Mouse (Mus musculus) limb, embryonic 14.5 days (tissue): Measurements from ENCODE around the gene Gm49333. TPM values are rescaled to one million over a fixed set of nuclear protein-coding genes. Genes with fewer than 3 reads are reported as not detected.

Experiments
- ATAC-seq: fragments of 200-750 bp; cut with Nextera tagmentation; 2 replicates; pipeline ENCODE4 v1.8.0; 2017; ENCODE audit warnings: low read depth, moderate number of reproducible peaks, moderate TSS enrichment; ENCODE audit not compliant: low FRiP score
- DNase-seq: peaks from one replicate; pipeline ENCODE4 v3.0.0-alpha.2; 2015; ENCODE audit warnings: low spot score
- H3K27ac ChIP-seq: fragments of 300-500 bp; sonication (generic); replicated peaks from 2 replicates; pipeline ENCODE4 v1.5.1; 2014; ENCODE audit warnings: low read depth, mild to moderate bottlenecking, low read length, moderate library complexity, mixed read lengths
- H3K27me3 ChIP-seq: fragments of 300-500 bp; sonication (generic); 2 replicates; pipeline ENCODE4 v1.6.1; 2014; ENCODE audit warnings: low read length, mixed read lengths; ENCODE audit not compliant: control insufficient read depth, insufficient read depth
- H3K36me3 ChIP-seq: fragments of 300-500 bp; sonication (generic); 2 replicates; pipeline ENCODE4 v1.6.1; 2014; ENCODE audit warnings: mild to moderate bottlenecking, low read length, moderate library complexity, mixed read lengths; ENCODE audit not compliant: control insufficient read depth, insufficient read depth
- H3K4me1 ChIP-seq: fragments of 300-500 bp; sonication (generic); 2 replicates; pipeline ENCODE4 v1.6.1; 2014; ENCODE audit warnings: antibody characterized with exemption, low read length, mixed read lengths; ENCODE audit not compliant: control insufficient read depth, insufficient read depth
- H3K4me2 ChIP-seq: fragments of 300-500 bp; sonication (generic); replicated peaks from 2 replicates; pipeline ENCODE4 v1.6.1; 2014; ENCODE audit warnings: low read depth, mild to moderate bottlenecking, low read length, moderate library complexity; ENCODE audit not compliant: severe bottlenecking
- H3K4me3 ChIP-seq: fragments of 300-500 bp; sonication (generic); replicated peaks from 2 replicates; pipeline ENCODE4 v1.5.1; 2014; ENCODE audit warnings: low read length
- H3K9ac ChIP-seq: fragments of 300-500 bp; sonication (generic); 2 replicates; pipeline ENCODE4 v1.6.1; 2014; ENCODE audit warnings: mild to moderate bottlenecking, low read depth, low read length, moderate library complexity; ENCODE audit not compliant: severe bottlenecking
- H3K9me3 ChIP-seq: fragments of 300-500 bp; sonication (generic); 2 replicates; pipeline ENCODE4 v1.6.1; 2016; ENCODE audit warnings: low read length; ENCODE audit not compliant: control insufficient read depth
- POLR2A ChIP-seq: fragments of 200-500 bp; IDR thresholded peaks from 2 replicates; pipeline ENCODE4 v1.8.0; 2012; ENCODE audit warnings: inconsistent platforms, mild to moderate bottlenecking, moderate library complexity, borderline replicate concordance; ENCODE audit not compliant: insufficient read depth, insufficient read length; ENCODE audit errors: extremely low read depth
- WGBS: fragments of 180-500 bp; shearing (Covaris S2); extraction: QIAGEN DNeasy Blood & Tissue Kit; methylation state at CpG from one replicate; pipeline ENCODE4 v1.1.7; 2014; 5-methylcytosine and 5-hydroxymethylcytosine counted together
- polyA plus RNA-seq, 2 experiments: library from polyadenylated mRNA; depleted of rRNA in 1 of 2; stranded (reverse) in 1 of 2; unstranded in 1 of 2; fragments of >200 nt; fragmentation: Nextera tagmentation in 1 of 2; extraction: Ambion mirVana in 1 of 2; gene quantifications; 2 replicates each; pipeline versions ENCODE4 v1.2.1 to v1.2.3; 2012 to 2014

Gm49333 gene
- polyA plus RNA-seq, 2 experiments = not detected

- 7% methylated on average over 45 of the region's 54 CpGs for WGBS
- Histone ChIP-seq H3K4me3 (peak within 1 kb of the TSS; percentile 51), H3K9ac (peak within 1 kb of the TSS; percentile 65), H3K27ac (no peak within 1 kb of the TSS), H3K4me1 (no peaks in the 10 kb centered on the region), H3K9me3 (no peaks in the 10 kb centered on the region), H3K4me2 (peak within 1 kb of the TSS; percentile 87), H3K36me3 (no peaks in the 10 kb centered on the region), H3K27me3 (0 out of 2 replicates have a peak, but pooled peaks cover 4% of the 10 kb centered on the region)
- TF ChIP-seq POLR2A = no peak
- no peak for DNase-seq
- peak; percentile 57; the same call in 1 of the 2 replicates for ATAC-seq
These were observed 18.6 kb downstream of the Gm49333 start, which contains the start of gene Ece2 for GRCm38 (mm10) chr16:20629731-20630634. Gene Ece2 (plus strand): TSS chr16:20629828.

GRCm38 (mm10) chr16:20637410-20637809, 26.0 kb downstream of the Gm49333 start:
- Histone ChIP-seq H3K27me3 (no peaks in the 10 kb centered on the region), H3K27ac (no peak overlapping the region), H3K4me1 (no peaks in the 10 kb centered on the region), H3K36me3 (no peaks in the 10 kb centered on the region), H3K4me3 (no peak overlapping the region), H3K4me2 (no peak overlapping the region), H3K9me3 (no peaks in the 10 kb centered on the region), H3K9ac (no peak overlapping the region)
- no peak for DNase-seq
- TF ChIP-seq POLR2A = no peak
- no peak for ATAC-seq
- WGBS = 77% methylated on average over 8 of the region's 8 CpGs

DNA sequence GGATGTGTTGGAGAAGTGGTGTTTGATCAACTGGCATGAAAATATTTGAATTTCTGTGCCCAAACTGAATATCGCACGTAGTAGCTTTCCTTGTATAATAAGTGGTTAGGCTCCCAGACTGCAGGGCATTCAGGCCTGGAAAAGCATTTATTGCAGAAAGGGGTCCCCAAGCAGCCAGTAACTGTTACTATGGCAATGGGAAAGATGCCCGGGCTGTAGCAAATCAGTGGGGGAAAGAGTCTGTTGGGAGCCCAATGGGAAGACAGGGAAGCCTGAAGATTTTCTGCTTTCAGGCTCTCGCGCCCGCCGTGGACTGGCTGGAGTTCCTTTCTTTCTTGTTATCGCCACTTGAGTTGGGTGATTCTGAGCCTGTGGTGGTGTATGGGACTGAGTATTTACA, 27.0 kb downstream of the Gm49333 start:
- H3K9ac ChIP-seq = no peak overlapping the region
- H3K4me2 ChIP-seq = no peak overlapping the region
- H3K27me3 ChIP-seq = no peaks in the 10 kb centered on the region
- ATAC-seq (no peak), DNase-seq (no peak)
- H3K4me3 ChIP-seq = no peak overlapping the region
- H3K36me3 ChIP-seq = no peaks in the 10 kb centered on the region
- no peak for TF ChIP-seq POLR2A
- H3K27ac ChIP-seq = no peak overlapping the region
- no peaks in the 10 kb centered on the region for H3K4me1 ChIP-seq
- no peaks in the 10 kb centered on the region for H3K9me3 ChIP-seq
- 73% methylated on average over 8 of the region's 8 CpGs for WGBS

DNA sequence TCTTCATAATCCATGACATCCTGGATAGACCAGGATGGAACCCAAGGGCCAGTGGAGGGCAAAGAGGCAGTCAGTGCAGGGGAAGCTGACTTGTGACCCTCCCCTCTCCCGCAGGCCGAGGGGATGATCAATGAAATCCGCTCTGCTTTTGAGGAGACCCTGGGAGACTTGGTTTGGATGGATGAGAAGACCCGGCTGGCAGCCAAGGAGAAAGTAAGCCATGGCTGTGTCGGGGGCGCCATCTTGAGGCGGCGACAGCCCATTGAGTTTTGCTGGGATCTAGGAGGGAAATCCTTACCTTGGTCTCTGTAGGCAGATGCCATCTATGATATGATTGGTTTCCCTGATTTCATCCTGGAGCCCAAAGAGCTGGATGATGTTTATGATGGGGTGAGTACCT, 30.8 kb downstream of the Gm49333 start:
- no peaks in the 10 kb centered on the region for H3K27me3 ChIP-seq
- H3K27ac ChIP-seq = no peak overlapping the region
- H3K4me1 ChIP-seq = no peaks in the 10 kb centered on the region
- no peak for TF ChIP-seq POLR2A
- H3K4me2 ChIP-seq = no peak overlapping the region
- WGBS = 4% methylated on average over 8 of the region's 8 CpGs
- H3K4me3 ChIP-seq = no peak overlapping the region
- no peaks in the 10 kb centered on the region for H3K9me3 ChIP-seq
- H3K36me3 ChIP-seq = no peaks in the 10 kb centered on the region
- H3K9ac ChIP-seq = no peak overlapping the region
- peak; percentile 62; the same call in 1 of the 2 replicates for ATAC-seq
- DNase-seq = peak; percentile 67

- H3K4me1 ChIP-seq = no peaks in the 10 kb centered on the region
- no peaks in the 10 kb centered on the region for H3K9me3 ChIP-seq
- 80% methylated on average over 7 of the region's 7 CpGs for WGBS
- TF ChIP-seq POLR2A = no peak
- H3K27ac ChIP-seq = no peak overlapping the region
- H3K36me3 ChIP-seq = no peaks in the 10 kb centered on the region
- H3K4me2 ChIP-seq = no peak overlapping the region
- no peaks in the 10 kb centered on the region for H3K27me3 ChIP-seq
- ATAC-seq = no peak
- DNase-seq = no peak
- H3K4me3 ChIP-seq = no peak overlapping the region
- no peak overlapping the region for H3K9ac ChIP-seq
These were observed 32.5 kb downstream of the Gm49333 start for GRCm38 (mm10) chr16:20643911-20644310.
